Mouse (Mus musculus) heart, adult 2 months (tissue): ENCODE measurements around the gene Tbx20. TPM values are rescaled to one million over a fixed set of nuclear protein-coding genes. Genes with fewer than 3 reads are reported as not detected.

Experiments used
- DNase-seq, 2 experiments: peaks; one replicate each; pipeline ENCODE4 v3.0.0; 2021
- H3K27ac ChIP-seq: fragments of 200-600 bp; 2 replicates; pipeline ENCODE4 v1.8.1; 2022
- H3K27me3 ChIP-seq: fragments of 200-500 bp; 2 replicates; pipeline ENCODE4 v1.6.1; 2012; ENCODE audit warnings: mild to moderate bottlenecking, low read length, inconsistent platforms, mixed read lengths; ENCODE audit not compliant: control insufficient read depth, insufficient read depth
- H3K36me3 ChIP-seq: fragments of 200-500 bp; 2 replicates; pipeline ENCODE4 v1.6.1; 2012; ENCODE audit warnings: low read length, inconsistent platforms; ENCODE audit not compliant: control insufficient read depth, insufficient read depth
- H3K4me1 ChIP-seq: fragments of 200-500 bp; 2 replicates; pipeline ENCODE4 v1.6.1; 2011; ENCODE audit warnings: low read length; ENCODE audit not compliant: control insufficient read depth, insufficient read depth
- H3K4me3 ChIP-seq: fragments of 200-600 bp; 2 replicates; pipeline ENCODE4 v1.8.1; 2022
- H3K79me2 ChIP-seq: fragments of 200-500 bp; replicated peaks from 2 replicates; pipeline ENCODE4 v1.6.1; 2012; ENCODE audit warnings: mild to moderate bottlenecking, inconsistent platforms, low read length, moderate library complexity, mixed read lengths; ENCODE audit not compliant: control insufficient read depth, insufficient read depth
- H3K9ac ChIP-seq: fragments of 200-500 bp; 2 replicates; pipeline ENCODE4 v1.6.1; 2012; ENCODE audit warnings: low read depth, mild to moderate bottlenecking, control low read depth, inconsistent platforms, low read length, mixed read lengths
- CTCF ChIP-seq: fragments of 200-600 bp; IDR thresholded peaks from 2 replicates; pipeline ENCODE4 v1.8.1; 2022; ENCODE audit warnings: antibody characterized with exemption, mild to moderate bottlenecking, moderate library complexity
- EP300 ChIP-seq: fragments of 200-500 bp; IDR thresholded peaks from 2 replicates; pipeline ENCODE4 v1.6.1; 2011; ENCODE audit warnings: low read depth, low read length, control low read depth; ENCODE audit not compliant: insufficient read depth
- POLR2A ChIP-seq: fragments of 200-500 bp; IDR thresholded peaks from 2 replicates; pipeline ENCODE4 v1.6.1; 2011; ENCODE audit warnings: mild to moderate bottlenecking, low read depth, low read length, control low read depth; ENCODE audit not compliant: insufficient read depth
- WGBS: fragments of 180-500 bp; shearing (Covaris S2); methylation state at CpG from one replicate; pipeline ENCODE4 v1.1.7; 2018; 5-methylcytosine and 5-hydroxymethylcytosine counted together
- intact Hi-C: fragments of 180-260 bp; cut with DNase I; formaldehyde crosslinking; loops from one replicate; pipeline ENCODE4 v1.15.1; 2025
- long read RNA-seq: library from polyadenylated mRNA; stranded (forward); transcript quantifications from one replicate; pipeline ENCODE4 v2.0.0, GENCODE M21; 2021
- polyA plus RNA-seq: library from polyadenylated mRNA; depleted of rRNA; stranded (reverse); fragments of >200 nt; gene quantifications from 2 replicates; pipeline ENCODE4 v1.2.3, GENCODE M21; 2012; rRNA removed
- total RNA-seq, 2 experiments: library from RNA; stranded (reverse); gene quantifications; 2 replicates each; pipeline ENCODE4 v1.2.3; 2021

Tbx20 gene
- 10 to 100 TPM; 83.0 to 83.2 TPM for total RNA-seq
- polyA plus RNA-seq = 33.9 and 45.2 TPM in 2 replicates
- long read RNA-seq, full-length matches to known transcripts = 1 of 5 reads
- long read RNA-seq, partial matches to known transcripts = 0 of 5 reads
- long read RNA-seq, other reads (novel, unspliced or antisense) = 4 of 5 reads

DNA sequence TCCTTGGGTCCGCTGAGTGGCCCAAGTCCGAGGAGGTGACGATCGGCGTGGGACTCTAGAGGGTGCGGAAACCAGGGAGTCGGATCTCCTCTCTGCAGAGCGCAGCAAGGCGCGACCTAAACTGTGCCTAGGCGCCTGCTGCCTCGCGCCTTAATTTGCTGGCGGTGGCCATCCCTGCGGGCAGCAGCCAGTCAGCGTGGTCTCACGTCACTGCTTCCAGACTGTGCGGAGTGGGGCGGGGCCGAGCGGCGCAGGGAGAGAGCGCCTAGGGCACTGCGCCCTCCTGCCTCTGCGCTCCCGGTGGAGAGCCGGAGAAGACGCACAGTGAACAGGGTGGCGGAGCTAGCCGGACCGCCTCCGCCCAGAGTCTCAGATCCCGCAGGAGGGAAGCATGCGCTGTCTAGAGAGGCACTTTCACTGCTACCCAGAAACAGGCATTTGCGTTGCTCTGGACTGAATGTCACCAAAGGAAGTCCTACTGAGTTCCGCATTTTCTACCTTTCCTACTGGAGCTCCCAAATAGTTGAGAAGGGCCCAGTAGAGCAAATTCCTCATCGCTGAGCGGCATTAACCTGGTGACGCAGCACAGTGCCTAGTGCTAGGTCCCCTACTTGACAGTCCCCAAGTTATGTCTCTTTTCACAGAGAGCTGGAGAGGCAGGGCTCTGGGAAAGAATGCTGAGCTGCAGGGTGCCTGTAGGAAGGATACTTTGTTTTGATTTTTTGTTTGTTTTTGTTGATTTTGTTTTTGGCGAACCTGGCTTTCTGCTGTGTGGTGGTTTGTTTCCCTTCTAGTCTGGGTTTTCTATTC is at the start of gene Tbx20:
Gene Tbx20 (minus strand): TSS at position 144 of the 810 bp plus-strand sequence.
- Histone ChIP-seq H3K9ac (peak within 1 kb of the TSS; percentile 89), H3K27me3 (no peaks in the 10 kb centered on the region; the same call in 1 of the 2 replicates), H3K4me1 (peaks cover 2% of the 10 kb centered on the region), H3K27ac (peak within 1 kb of the TSS; percentile 93), H3K79me2 (no peaks in the 10 kb centered on the region), H3K36me3 (peaks cover 3% of the 10 kb centered on the region), H3K4me3 (peak within 1 kb of the TSS; percentile 70)
- peak; percentile 59 for TF ChIP-seq CTCF
- peak; percentile 81 for TF ChIP-seq EP300
- TF ChIP-seq POLR2A = peak; percentile 98
- WGBS = under 1% methylated on average over 40 of the region's 40 CpGs
- peak; percentile 91 to 95 for DNase-seq
- intact Hi-C loops = no loop called here

DNA sequence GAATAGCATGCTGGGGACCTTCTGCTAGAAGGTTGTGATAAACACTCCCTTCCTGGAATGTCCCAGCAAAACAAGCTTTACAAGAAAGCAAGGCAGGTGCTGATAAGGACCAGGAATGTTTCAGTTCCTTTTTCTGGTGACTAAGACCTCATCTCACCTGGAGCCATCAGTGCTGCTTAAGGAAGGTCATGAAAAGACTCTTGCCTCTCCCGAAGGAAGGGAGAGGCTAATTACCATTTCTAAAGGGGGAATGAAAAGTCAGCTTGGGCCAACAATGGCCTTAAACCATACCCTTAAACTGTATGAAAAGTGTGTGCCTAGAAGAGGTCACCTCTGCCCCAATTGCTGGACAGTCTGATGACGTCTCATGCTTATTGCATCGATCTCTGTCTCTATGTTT is 44.4 kb upstream of the Tbx20 start:
- Histone ChIP-seq H3K9ac (no peak overlapping the region), H3K27ac (no peak overlapping the region)

GRCm38 (mm10) chr9:24812461-24812860 is 38.4 kb upstream of the Tbx20 start:
- Histone ChIP-seq H3K9ac (no peak overlapping the region), H3K27me3 (no peaks in the 10 kb centered on the region), H3K4me1 (no peaks in the 10 kb centered on the region), H3K79me2 (no peaks in the 10 kb centered on the region), H3K4me3 (no peak overlapping the region), H3K27ac (no peak overlapping the region), H3K36me3 (no peaks in the 10 kb centered on the region)
- no peak for TF ChIP-seq EP300
- no peak for TF ChIP-seq POLR2A
- no peak for TF ChIP-seq CTCF
- WGBS = 65% methylated on average over 6 of the region's 6 CpGs
- intact Hi-C loops = no loop called here
- DNase-seq = peak in 1 of 2 experiments; percentile 17

More for the DNA sequence above, 44.4 kb upstream of the Tbx20 start:
- no peak for TF ChIP-seq EP300
- H3K79me2 ChIP-seq = no peaks in the 10 kb centered on the region
- no peak overlapping the region for H3K4me3 ChIP-seq
- no peak for DNase-seq
- 73% methylated on average over 3 of the region's 3 CpGs for WGBS
- H3K27me3 ChIP-seq = no peaks in the 10 kb centered on the region
- no peaks in the 10 kb centered on the region for H3K36me3 ChIP-seq
- H3K4me1 ChIP-seq = no peaks in the 10 kb centered on the region
- intact Hi-C loops = no loop called here

DNA sequence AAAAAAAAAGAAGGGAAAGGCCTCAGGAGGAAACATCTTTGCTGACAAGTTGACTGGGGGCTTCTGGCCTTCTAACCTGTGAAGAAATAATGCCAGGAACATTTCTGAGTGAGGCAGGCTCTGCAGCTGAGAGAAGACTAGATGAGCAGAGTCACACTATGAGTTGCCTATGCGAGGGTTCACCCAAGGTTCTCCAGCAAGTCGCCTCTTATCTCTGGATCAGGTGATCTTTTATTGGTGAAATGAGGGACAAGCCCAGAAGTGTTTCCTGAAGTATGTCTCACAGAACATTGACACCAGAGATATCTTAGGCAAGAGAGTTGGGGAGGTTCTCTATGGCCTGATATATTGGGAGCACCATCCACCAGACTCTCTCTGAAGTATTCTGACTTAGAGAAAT is 18.0 kb upstream of the Tbx20 start:
- H3K36me3 ChIP-seq = no peaks in the 10 kb centered on the region
- H3K79me2 ChIP-seq = no peaks in the 10 kb centered on the region
- H3K4me1 ChIP-seq = no peaks in the 10 kb centered on the region
- no peak for DNase-seq
- whole genome bisulfite sequencing = 80% methylated on average over 2 of the region's 2 CpGs
- H3K27me3 ChIP-seq = no peaks in the 10 kb centered on the region
- no peak overlapping the region for H3K27ac ChIP-seq
- H3K4me3 ChIP-seq = no peak overlapping the region
- intact Hi-C loops = no loop called here
- TF ChIP-seq POLR2A = no peak
- no peak for TF ChIP-seq EP300
- TF ChIP-seq CTCF = no peak
- H3K9ac ChIP-seq = no peak overlapping the region

- no peak for DNase-seq
- H3K27ac ChIP-seq = no peak overlapping the region
- no peak overlapping the region for H3K9ac ChIP-seq
- H3K27me3 ChIP-seq = no peaks in the 10 kb centered on the region
- no peaks in the 10 kb centered on the region for H3K4me1 ChIP-seq
- no peaks in the 10 kb centered on the region for H3K36me3 ChIP-seq
- TF ChIP-seq POLR2A (no peak), CTCF (no peak), EP300 (no peak)
- WGBS = 73% methylated on average over 3 of the region's 3 CpGs
- H3K79me2 ChIP-seq = no peaks in the 10 kb centered on the region
- no peak overlapping the region for H3K4me3 ChIP-seq
- intact Hi-C loops = no loop called here
Observed at GRCm38 (mm10) chr9:24789396-24789795, 15.3 kb upstream of the Tbx20 start.

DNA sequence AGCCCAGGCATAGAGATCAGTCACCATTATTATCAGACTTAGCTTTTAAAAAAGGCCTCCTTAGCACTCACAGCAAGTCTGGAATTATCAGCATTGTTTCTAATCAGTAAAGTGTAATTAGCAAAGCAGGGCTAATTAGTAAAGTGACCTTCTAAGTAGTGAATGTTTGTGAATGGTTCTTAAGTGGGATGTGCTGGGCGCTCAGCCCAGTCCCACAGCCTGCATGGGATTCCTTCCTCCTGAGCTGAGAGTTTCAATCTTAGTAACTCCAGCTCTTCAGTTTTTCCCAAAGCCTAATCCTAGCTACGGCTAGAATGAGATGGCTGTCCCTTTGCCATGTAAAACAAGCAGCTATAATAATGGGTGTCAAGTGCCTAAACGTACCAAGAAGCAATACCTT is 8.2 kb upstream of the Tbx20 start:
- no peaks in the 10 kb centered on the region for H3K79me2 ChIP-seq
- DNase-seq = no peak
- H3K9ac ChIP-seq = no peak overlapping the region
- intact Hi-C loops = no loop called here
- no peak for TF ChIP-seq CTCF
- no peak for TF ChIP-seq POLR2A
- no peak for TF ChIP-seq EP300
- H3K27me3 ChIP-seq = peaks cover 1% of the 10 kb centered on the region; the same call in 1 of the 2 replicates
- 42% methylated on average over 3 of the region's 3 CpGs for WGBS
- H3K4me3 ChIP-seq = no peak overlapping the region
- no peak overlapping the region for H3K27ac ChIP-seq
- H3K4me1 ChIP-seq = no peaks in the 10 kb centered on the region; the same call in 1 of the 2 replicates
- no peaks in the 10 kb centered on the region for H3K36me3 ChIP-seq
